Mouse (Mus musculus) cerebellum, adult 2 months (tissue): Measurements from ENCODE around the gene Gm20903.
"Not testable (repeated sequence)": the region's sequence is repeated elsewhere in the genome, so short reads cannot be mapped to it uniquely, and the experiment has no call there.

ENCODE experiments used
- CTCF ChIP-seq: fragments of 200-500 bp; IDR thresholded peaks from 2 replicates; pipeline ENCODE4 v1.5.1; 2011; ENCODE audit warnings: low read depth, mild to moderate bottlenecking, control low read depth, low read length, moderate library complexity, borderline replicate concordance; ENCODE audit not compliant: insufficient read depth
- POLR2A ChIP-seq: fragments of 200-500 bp; IDR thresholded peaks from 2 replicates; pipeline ENCODE4 v1.6.1; 2011; ENCODE audit warnings: low read length, control low read depth, borderline replicate concordance; ENCODE audit not compliant: insufficient read depth

DNA sequence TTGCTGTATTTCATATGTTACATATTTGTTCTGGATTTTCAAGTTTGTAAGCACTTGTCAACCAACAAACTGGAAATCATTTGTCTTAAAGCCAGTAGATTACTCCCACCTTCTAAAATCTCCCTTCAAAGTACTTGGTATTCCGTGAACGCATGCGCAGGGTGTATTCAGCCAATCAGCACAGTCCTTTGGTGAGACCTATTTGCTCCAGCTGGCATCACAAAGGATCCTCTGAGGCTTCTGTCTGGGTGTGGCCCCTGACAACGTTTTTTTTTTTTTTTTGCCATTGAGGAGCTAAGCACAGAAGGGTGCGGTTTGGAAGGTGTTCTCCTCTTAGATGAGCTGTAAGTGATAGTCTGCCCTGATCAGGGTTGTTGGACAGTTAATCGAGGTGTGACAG lies at the start of gene Gm20903:
- TF ChIP-seq CTCF, POLR2A: not testable (repeated sequence)
